Mouse (Mus musculus): ENCODE measurements around the gene Vmn1r172. TPM values are rescaled to one million over a fixed set of nuclear protein-coding genes. Genes with fewer than 3 reads are reported as not detected.
"Not testable (repeated sequence)": the region's sequence is repeated elsewhere in the genome, so short reads cannot be mapped to it uniquely, and the experiment has no call there.

Vmn1r172 gene
- not detected in 2 replicates for polyA plus RNA-seq (2015; fragmentation: Nextera tagmentation; extraction: Ambion mirVana)

- Histone ChIP-seq H3K9ac (no peak within 1 kb of the TSS), H3K4me3 (no peak within 1 kb of the TSS), H3K27ac (replicated peaks) (no peak within 1 kb of the TSS), H3K9me3 (0 out of 2 replicates have a peak, but pooled peaks cover 2% of the 10 kb centered on the region), H3K4me1 (no peaks in the 10 kb centered on the region), H3K27me3 (replicated peaks) (no peaks in the 10 kb centered on the region), H3K36me3 (no peaks in the 10 kb centered on the region), H3K4me2 (no peak within 1 kb of the TSS)
- 61% methylated on average over 2 of the region's 2 CpGs for WGBS
- no peak for ATAC-seq (ENCODE audit: extremely low read depth, insufficient number of reproducible peaks, low FRiP score, low TSS enrichment)
Observed at GRCm38 (mm10) chr7:23658016-23658415, at the start of gene Vmn1r172. Gene Vmn1r172, plus strand, starts transcription at chr7:23658316.

- Histone ChIP-seq H3K36me3 (no peaks in the 10 kb centered on the region), H3K27me3 (replicated peaks) (no peaks in the 10 kb centered on the region), H3K9me3 (peaks cover 38% of the 10 kb centered on the region), H3K9ac (no peak within 1 kb of the TSS), H3K4me2 (no peak within 1 kb of the TSS), H3K27ac (replicated peaks) (no peak within 1 kb of the TSS), H3K4me3 (no peak within 1 kb of the TSS), H3K4me1 (no peaks in the 10 kb centered on the region)
- ATAC-seq (ENCODE audit: extremely low read depth, insufficient number of reproducible peaks, low FRiP score, low TSS enrichment): no peak
Observed at GRCm38 (mm10) chr7:23630422-23630821, 27.7 kb upstream of the Vmn1r172 start, which contains the start of gene Vmn1r171. Gene Vmn1r171, plus strand, starts transcription at chr7:23630722.

- H3K36me3 ChIP-seq; H3K4me1 ChIP-seq; H3K4me2 ChIP-seq; H3K27ac ChIP-seq (replicated peaks); ATAC-seq (ENCODE audit: extremely low read depth, insufficient number of reproducible peaks, low FRiP score, low TSS enrichment); H3K27me3 ChIP-seq (replicated peaks); H3K4me3 ChIP-seq; H3K9ac ChIP-seq; H3K9me3 ChIP-seq: not testable (repeated sequence)
- 37% methylated on average over 1 of the region's 1 CpGs for WGBS
Observed at GRCm38 (mm10) chr7:23700403-23700802, 42.3 kb downstream of the Vmn1r172 start, which contains the start of gene Vmn1r173. Gene Vmn1r173, plus strand, starts transcription at chr7:23700703.

Other genes starting within 250 kb of the Vmn1r172 start
- gene Vmn1r167, start 151.1 kb upstream of the Vmn1r172 start, polyA plus RNA-seq (2015; fragmentation: Nextera tagmentation; extraction: Ambion mirVana): not detected in 2 replicates
- gene Vmn1r168, start 118.6 kb upstream of the Vmn1r172 start, polyA plus RNA-seq (2015; fragmentation: Nextera tagmentation; extraction: Ambion mirVana): not detected in 2 replicates
- gene Vmn1r169, start 82.8 kb upstream of the Vmn1r172 start, polyA plus RNA-seq (2015; fragmentation: Nextera tagmentation; extraction: Ambion mirVana): not detected in 2 replicates
- gene Vmn1r170, start 52.1 kb upstream of the Vmn1r172 start, polyA plus RNA-seq (2015; fragmentation: Nextera tagmentation; extraction: Ambion mirVana): not detected in 2 replicates
- not detected in 2 replicates for gene Vmn1r171, start 27.6 kb upstream of the Vmn1r172 start, polyA plus RNA-seq (2015; fragmentation: Nextera tagmentation; extraction: Ambion mirVana)
- gene Vmn1r173, start 42.4 kb downstream of the Vmn1r172 start, polyA plus RNA-seq (2015; fragmentation: Nextera tagmentation; extraction: Ambion mirVana): not detected in 2 replicates
- gene Vmn1r174, start 94.0 kb downstream of the Vmn1r172 start, polyA plus RNA-seq (2015; fragmentation: Nextera tagmentation; extraction: Ambion mirVana): not detected in 2 replicates
- not detected in 2 replicates for gene Vmn1r175, start 152.3 kb downstream of the Vmn1r172 start, polyA plus RNA-seq (2015; fragmentation: Nextera tagmentation; extraction: Ambion mirVana)
- not detected in 2 replicates for gene Vmn1r176, start 179.1 kb downstream of the Vmn1r172 start, polyA plus RNA-seq (2015; fragmentation: Nextera tagmentation; extraction: Ambion mirVana)
- gene Vmn1r177, start 208.1 kb downstream of the Vmn1r172 start, polyA plus RNA-seq (2015; fragmentation: Nextera tagmentation; extraction: Ambion mirVana): not detected in 2 replicates
- gene Vmn1r178, start 233.7 kb downstream of the Vmn1r172 start, polyA plus RNA-seq (2015; fragmentation: Nextera tagmentation; extraction: Ambion mirVana): not detected in 2 replicates

Data from heart, embryonic 13.5 days (tissue).